Mouse (Mus musculus) small intestine, adult 2 months (tissue): ENCODE results near the gene Kctd11.

Experiments
- CTCF ChIP-seq: fragments of 200-500 bp; IDR thresholded peaks from 2 replicates; pipeline ENCODE4 v1.5.1; 2012; ENCODE audit warnings: low read depth, mild to moderate bottlenecking, control low read depth, inconsistent platforms, low read length, moderate library complexity, mixed read lengths; ENCODE audit not compliant: insufficient replicate concordance, insufficient read length; ENCODE audit errors: extremely low read depth
- POLR2A ChIP-seq: fragments of 200-500 bp; IDR thresholded peaks from 2 replicates; pipeline ENCODE4 v1.6.1; 2012; ENCODE audit warnings: low read depth, mild to moderate bottlenecking, control low read depth, inconsistent platforms, low read length, moderate library complexity

DNA sequence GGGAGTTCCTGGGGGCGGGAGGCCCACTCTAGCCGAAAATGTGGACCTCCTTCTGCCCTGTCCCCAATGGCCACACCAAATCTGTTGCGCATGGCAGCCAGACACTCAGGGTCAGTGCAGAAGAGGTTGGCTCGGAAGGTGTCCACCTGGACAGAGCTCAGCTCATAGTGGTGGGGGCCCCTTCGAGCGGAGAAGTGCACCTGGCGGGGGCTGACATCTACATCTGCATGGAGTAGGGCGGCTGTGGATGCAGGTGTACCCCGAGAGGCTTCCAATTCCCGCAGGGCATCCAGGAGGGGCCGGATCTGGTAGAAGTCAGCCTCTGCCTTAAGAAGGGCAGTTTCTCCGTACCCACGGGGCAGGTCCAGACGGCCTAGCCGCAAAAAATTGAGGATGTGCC lies 1.5 kb downstream of the Kctd11 start:
- no peak for TF ChIP-seq CTCF
- TF ChIP-seq POLR2A, result no peak
